Mouse (Mus musculus) neural tube, embryonic 14.5 days (tissue): ENCODE results near the gene Ugt1a5. TPM values are rescaled to one million over a fixed set of nuclear protein-coding genes. Genes with fewer than 3 reads are reported as not detected.
A peak's percentile ranks its signal among the peaks of the same experiment; 100 is the strongest.
"Not testable (repeated sequence)": the region's sequence is repeated elsewhere in the genome, so short reads cannot be mapped to it uniquely, and the experiment has no call there.

Experiments
- ATAC-seq: fragments of 200-750 bp; cut with Nextera tagmentation; 2 replicates; pipeline ENCODE4 v1.8.0; 2017; ENCODE audit warnings: low read depth, mild to moderate bottlenecking, moderate TSS enrichment, moderate library complexity
- H3K27ac ChIP-seq: fragments of 300-500 bp; sonication (generic); 2 replicates; pipeline ENCODE4 v1.5.1; 2014; ENCODE audit warnings: low read depth, mild to moderate bottlenecking, control low read depth, low read length, moderate library complexity, mixed read lengths
- H3K27me3 ChIP-seq: fragments of 300-500 bp; sonication (generic); 2 replicates; pipeline ENCODE4 v1.6.1; 2014; ENCODE audit warnings: low read length; ENCODE audit not compliant: control insufficient read depth, insufficient read depth
- H3K36me3 ChIP-seq: fragments of 300-500 bp; sonication (generic); 2 replicates; pipeline ENCODE4 v1.6.1; 2014; ENCODE audit warnings: low read length, mixed read lengths; ENCODE audit not compliant: control insufficient read depth, insufficient read depth
- H3K4me1 ChIP-seq: fragments of 300-500 bp; sonication (generic); 2 replicates; pipeline ENCODE4 v1.6.1; 2014; ENCODE audit warnings: low read length; ENCODE audit not compliant: control insufficient read depth, insufficient read depth
- H3K4me2 ChIP-seq: fragments of 300-500 bp; sonication (generic); 2 replicates; pipeline ENCODE4 v1.6.1; 2014; ENCODE audit warnings: mild to moderate bottlenecking, low read depth, low read length, control low read depth
- H3K4me3 ChIP-seq: fragments of 300-500 bp; sonication (generic); 2 replicates; pipeline ENCODE4 v1.5.1; 2014; ENCODE audit warnings: low read depth, low read length, control low read depth, mixed read lengths
- H3K9ac ChIP-seq: fragments of 300-500 bp; sonication (generic); replicated peaks from 2 replicates; pipeline ENCODE4 v1.6.1; 2014; ENCODE audit warnings: low read depth, mild to moderate bottlenecking, control low read depth, low read length, mixed read lengths
- H3K9me3 ChIP-seq: fragments of 300-500 bp; sonication (generic); 2 replicates; pipeline ENCODE4 v1.6.1; 2016; ENCODE audit warnings: low read length; ENCODE audit not compliant: control insufficient read depth
- WGBS: fragments of 180-500 bp; shearing (Covaris S2); extraction: QIAGEN DNeasy Blood & Tissue Kit; methylation state at CpG from one replicate; pipeline ENCODE4 v1.1.7; 2014; 5-methylcytosine and 5-hydroxymethylcytosine counted together
- polyA plus RNA-seq: library from polyadenylated mRNA; unstranded; fragments of >200 nt; fragmentation: Nextera tagmentation; extraction: Ambion mirVana; gene quantifications from 2 replicates; pipeline ENCODE4 v1.2.1, GENCODE M21; 2014

The Ugt1a5 gene
- polyA plus RNA-seq, 1 experiment from 2014 or later = not detected

GRCm38 (mm10) chr1:88136646-88137045 lies 29.2 kb upstream of the Ugt1a5 start:
- WGBS = 64% methylated on average over 2 of the region's 2 CpGs
- ATAC-seq = no peak

GRCm38 (mm10) chr1:88137264-88137663 lies 28.5 kb upstream of the Ugt1a5 start:
- no peak overlapping the region for H3K27ac ChIP-seq
- ATAC-seq = no peak

More at GRCm38 (mm10) chr1:88136646-88137045, 29.2 kb upstream of the Ugt1a5 start:
- H3K4me3 ChIP-seq = no peak overlapping the region
- H3K9ac ChIP-seq = no peak overlapping the region
- no peaks in the 10 kb centered on the region for H3K4me1 ChIP-seq
- no peak overlapping the region for H3K4me2 ChIP-seq
- no peaks in the 10 kb centered on the region for H3K36me3 ChIP-seq
- no peak overlapping the region for H3K27ac ChIP-seq
- no peaks in the 10 kb centered on the region for H3K27me3 ChIP-seq
- no peaks in the 10 kb centered on the region for H3K9me3 ChIP-seq

GRCm38 (mm10) chr1:88138145-88138544 lies 27.7 kb upstream of the Ugt1a5 start:
- H3K27ac ChIP-seq = no peak overlapping the region
- no peaks in the 10 kb centered on the region for H3K9me3 ChIP-seq
- no peak overlapping the region for H3K9ac ChIP-seq
- no peaks in the 10 kb centered on the region for H3K36me3 ChIP-seq
- H3K4me1 ChIP-seq = no peaks in the 10 kb centered on the region
- H3K4me3 ChIP-seq = no peak overlapping the region
- no peak for ATAC-seq
- H3K4me2 ChIP-seq = no peak overlapping the region
- WGBS = 90% methylated on average over 1 of the region's 1 CpGs
- no peaks in the 10 kb centered on the region for H3K27me3 ChIP-seq

More at GRCm38 (mm10) chr1:88137264-88137663, 28.5 kb upstream of the Ugt1a5 start:
- Histone ChIP-seq H3K27me3 (no peaks in the 10 kb centered on the region), H3K4me1 (no peaks in the 10 kb centered on the region), H3K9ac (no peak overlapping the region), H3K36me3 (no peaks in the 10 kb centered on the region), H3K4me2 (no peak overlapping the region), H3K4me3 (no peak overlapping the region), H3K9me3 (no peaks in the 10 kb centered on the region)
- 92% methylated on average over 3 of the region's 3 CpGs for WGBS

GRCm38 (mm10) chr1:88140492-88140891 lies 25.3 kb upstream of the Ugt1a5 start:
- H3K9me3 ChIP-seq, H3K27ac ChIP-seq, H3K36me3 ChIP-seq, H3K9ac ChIP-seq, ATAC-seq, H3K4me1 ChIP-seq, H3K4me2 ChIP-seq, H3K27me3 ChIP-seq, H3K4me3 ChIP-seq: not testable (repeated sequence)
- 36% methylated on average over 1 of the region's 1 CpGs for WGBS

- H3K4me1 ChIP-seq, H3K4me2 ChIP-seq, H3K36me3 ChIP-seq, H3K4me3 ChIP-seq, H3K27me3 ChIP-seq, H3K9ac ChIP-seq, H3K9me3 ChIP-seq, H3K27ac ChIP-seq: not testable (repeated sequence)
- 2% methylated on average over 5 of the region's 5 CpGs for WGBS
- ATAC-seq = peak; percentile 63; the same call in 1 of the 2 replicates
These were observed 21.7 kb upstream of the Ugt1a5 start for GRCm38 (mm10) chr1:88143966-88144675.

- not testable (repeated sequence) for H3K27me3 ChIP-seq, ATAC-seq, H3K9me3 ChIP-seq, H3K4me3 ChIP-seq, H3K27ac ChIP-seq, H3K4me2 ChIP-seq, H3K36me3 ChIP-seq, H3K9ac ChIP-seq, H3K4me1 ChIP-seq
- WGBS = 75% methylated on average over 2 of the region's 2 CpGs
These were observed 20.5 kb upstream of the Ugt1a5 start for GRCm38 (mm10) chr1:88145278-88145677.

- 77% methylated on average over 2 of the region's 2 CpGs for WGBS
- H3K27me3 ChIP-seq, H3K4me3 ChIP-seq: not testable (repeated sequence)
These were observed 15.7 kb upstream of the Ugt1a5 start for GRCm38 (mm10) chr1:88150133-88150532.

GRCm38 (mm10) chr1:88158430-88158829 lies 7.4 kb upstream of the Ugt1a5 start:
- H3K4me1 ChIP-seq = no peaks in the 10 kb centered on the region
- no peaks in the 10 kb centered on the region for H3K27me3 ChIP-seq
- H3K4me2 ChIP-seq = no peak overlapping the region
- WGBS = 87% methylated on average over 2 of the region's 2 CpGs
- H3K27ac ChIP-seq = no peak overlapping the region
- H3K9ac ChIP-seq = no peak overlapping the region
- no peaks in the 10 kb centered on the region for H3K36me3 ChIP-seq
- H3K9me3 ChIP-seq = no peaks in the 10 kb centered on the region
- H3K4me3 ChIP-seq = no peak overlapping the region
- no peak for ATAC-seq

More at GRCm38 (mm10) chr1:88150133-88150532, 15.7 kb upstream of the Ugt1a5 start:
- H3K36me3 ChIP-seq, ATAC-seq, H3K4me2 ChIP-seq, H3K9ac ChIP-seq, H3K4me1 ChIP-seq, H3K27ac ChIP-seq, H3K9me3 ChIP-seq: not testable (repeated sequence)

GRCm38 (mm10) chr1:88172190-88172589 lies 6.4 kb downstream of the Ugt1a5 start:
- not testable (repeated sequence) for H3K27me3 ChIP-seq, H3K4me3 ChIP-seq, H3K4me1 ChIP-seq, ATAC-seq, H3K27ac ChIP-seq, H3K4me2 ChIP-seq, H3K9ac ChIP-seq, H3K36me3 ChIP-seq, H3K9me3 ChIP-seq
- 93% methylated on average over 5 of the region's 7 CpGs for WGBS
